Mouse (Mus musculus) left cerebral cortex, adult 8-10 months (tissue): ENCODE measurements around the gene Akt1s1. TPM values are rescaled to one million over a fixed set of nuclear protein-coding genes. Genes with fewer than 3 reads are reported as not detected.

ENCODE experiments used
- DNase-seq, 2 experiments: peaks; one replicate each; pipeline ENCODE4 v3.0.0; 2022; ENCODE audit warnings: low spot score in 2 of 2
- total RNA-seq, 4 experiments: library from RNA; stranded (reverse); gene quantifications; 2 replicates each; pipeline ENCODE4 v1.2.4; 2022

The Akt1s1 gene
- total RNA-seq: 10 to 100 TPM; 53.8 to 68.8 (median 64.7) TPM

DNA sequence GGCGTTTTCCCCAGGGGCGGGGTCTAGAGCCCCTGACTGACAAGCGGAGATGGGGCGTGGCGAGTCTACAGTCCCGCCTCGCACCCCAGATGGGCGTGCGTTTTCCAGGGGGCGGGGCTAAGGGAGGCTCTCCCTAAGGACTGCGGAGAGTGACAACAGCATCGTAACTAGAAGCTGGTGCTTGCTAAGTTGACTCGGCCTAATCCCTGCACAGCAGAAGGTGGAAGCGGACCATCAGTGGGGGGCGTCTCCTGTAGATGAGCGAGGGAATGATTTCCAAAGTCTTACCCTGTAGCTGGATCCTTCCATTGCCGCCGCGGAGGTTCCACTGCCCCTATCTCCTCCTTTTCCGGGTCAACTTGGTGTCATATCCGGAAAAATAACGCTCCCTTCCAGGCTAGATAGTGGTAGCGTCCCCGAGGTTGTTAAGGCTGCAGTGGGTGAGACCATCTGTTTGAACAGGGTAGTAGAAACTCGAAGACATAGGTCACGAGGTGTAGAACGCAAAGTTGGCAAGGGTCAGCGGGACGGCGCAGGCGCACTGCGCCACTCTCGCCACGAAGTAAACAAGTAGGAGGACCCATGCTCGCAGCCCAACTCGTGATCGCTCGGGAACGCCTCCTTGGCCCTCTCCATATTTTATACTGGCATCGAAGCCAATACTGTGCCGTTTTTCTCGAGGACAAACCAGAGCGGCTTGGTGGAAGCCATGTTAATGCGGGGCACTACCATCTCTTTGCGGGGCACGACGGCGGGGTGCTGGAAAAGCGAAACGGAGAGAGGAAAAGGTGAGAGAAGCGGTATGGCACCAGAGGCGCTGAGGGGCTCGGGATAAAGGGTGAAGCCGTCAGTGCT, at the start of gene Akt1s1, which contains the start of gene Tbc1d17:
TSS of gene Akt1s1 (plus strand) at position 431 of the 855 bp plus-strand sequence.
TSS of gene Tbc1d17 (minus strand) at position 519 of the 855 bp plus-strand sequence.
- DNase-seq: peak; percentile 99 to 100

DNA sequence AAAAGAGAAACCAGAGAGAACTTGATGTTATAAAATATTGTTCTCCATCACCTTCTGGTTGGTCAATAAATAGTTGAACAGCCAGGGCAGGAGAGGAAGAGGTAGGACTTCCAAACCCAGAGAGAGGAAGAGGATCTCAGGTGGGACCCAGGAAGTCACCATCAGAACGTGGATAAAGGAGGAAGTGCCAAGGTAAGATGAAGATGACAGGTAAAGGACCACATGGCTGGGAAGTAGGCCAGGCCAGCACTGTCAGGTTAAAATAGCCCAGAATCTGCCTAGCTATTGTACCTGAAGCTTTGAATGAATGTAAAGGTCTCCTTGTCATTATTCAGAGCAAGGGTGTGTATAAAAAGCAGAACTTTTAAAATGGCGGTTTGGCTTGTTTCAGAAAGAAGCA, 39.9 kb upstream of the Akt1s1 start:
- DNase-seq: no peak

DNA sequence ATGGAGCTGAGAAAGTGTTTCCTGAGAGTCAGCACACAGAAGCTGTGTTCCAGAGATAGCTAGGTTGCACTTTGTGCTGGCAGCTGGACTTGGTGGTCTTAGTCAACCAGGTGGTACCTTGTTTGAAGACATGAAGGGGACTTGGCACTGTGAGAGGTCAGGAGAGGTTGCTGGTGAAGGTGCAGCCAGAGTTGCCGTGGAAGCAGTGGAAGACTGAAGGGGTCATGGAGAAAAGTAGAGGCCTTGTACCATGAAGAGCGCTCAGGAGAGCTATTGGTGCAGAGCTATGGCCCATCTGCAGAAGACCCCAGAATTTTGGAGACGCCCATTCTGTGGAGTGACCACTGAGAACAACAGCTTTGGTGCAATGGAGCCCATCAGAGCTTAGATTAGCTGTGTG, 39.3 kb upstream of the Akt1s1 start:
- no peak for DNase-seq

DNA sequence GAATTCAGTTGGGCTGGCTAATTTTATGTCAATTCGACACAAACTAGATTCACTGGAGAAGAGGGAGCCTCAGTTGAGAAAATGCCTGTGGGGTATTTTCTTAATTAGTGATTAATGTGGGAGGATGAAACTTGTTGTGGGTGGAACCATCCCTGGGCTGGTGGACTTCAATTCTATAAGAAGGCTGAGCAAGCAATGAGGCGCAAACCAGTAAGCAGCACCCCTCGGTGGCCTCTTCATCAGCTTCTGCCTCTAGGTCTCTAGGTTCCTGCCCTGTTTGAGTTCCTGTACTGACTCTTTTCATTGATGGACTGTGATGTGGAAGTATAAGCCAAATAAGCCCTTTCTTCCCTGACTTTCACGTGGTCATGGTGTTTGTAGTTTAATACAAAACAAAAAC, 38.4 kb upstream of the Akt1s1 start:
- no peak for DNase-seq

DNA sequence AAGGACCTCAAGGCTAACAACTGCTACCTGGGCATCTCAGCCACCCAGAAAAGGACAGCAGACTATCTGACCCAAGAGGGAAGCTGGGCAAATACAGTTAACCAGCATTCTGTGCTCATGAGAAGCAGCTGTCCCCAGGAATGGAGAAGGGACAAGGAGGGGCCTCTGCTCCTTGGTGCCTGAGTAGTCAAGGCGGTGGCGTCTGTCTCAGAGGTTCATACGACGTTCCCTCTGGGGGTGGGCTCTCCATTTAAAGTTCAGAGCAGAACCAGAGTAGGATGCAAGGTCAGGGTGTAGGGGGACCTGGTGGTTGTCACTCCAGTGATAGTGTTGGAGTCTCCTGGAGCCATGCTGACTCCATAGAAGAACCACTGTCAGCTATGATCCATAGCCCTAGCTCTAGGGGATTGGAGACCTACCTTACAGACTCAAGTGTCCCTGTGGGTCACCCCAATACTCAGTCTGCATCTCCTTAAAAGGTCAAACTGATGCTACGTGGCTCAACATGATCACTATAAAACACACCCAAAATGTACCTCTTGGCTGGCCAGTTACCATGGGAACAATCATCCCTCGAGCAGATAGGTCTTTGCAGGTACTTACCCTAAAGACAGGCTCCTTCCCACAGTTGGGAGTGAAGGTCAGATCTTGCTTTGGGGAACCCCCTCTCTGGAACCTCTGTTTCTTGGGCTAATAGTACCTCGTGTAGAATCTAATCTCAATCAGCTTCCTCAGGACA, 37.8 kb upstream of the Akt1s1 start:
- DNase-seq: no peak

DNA sequence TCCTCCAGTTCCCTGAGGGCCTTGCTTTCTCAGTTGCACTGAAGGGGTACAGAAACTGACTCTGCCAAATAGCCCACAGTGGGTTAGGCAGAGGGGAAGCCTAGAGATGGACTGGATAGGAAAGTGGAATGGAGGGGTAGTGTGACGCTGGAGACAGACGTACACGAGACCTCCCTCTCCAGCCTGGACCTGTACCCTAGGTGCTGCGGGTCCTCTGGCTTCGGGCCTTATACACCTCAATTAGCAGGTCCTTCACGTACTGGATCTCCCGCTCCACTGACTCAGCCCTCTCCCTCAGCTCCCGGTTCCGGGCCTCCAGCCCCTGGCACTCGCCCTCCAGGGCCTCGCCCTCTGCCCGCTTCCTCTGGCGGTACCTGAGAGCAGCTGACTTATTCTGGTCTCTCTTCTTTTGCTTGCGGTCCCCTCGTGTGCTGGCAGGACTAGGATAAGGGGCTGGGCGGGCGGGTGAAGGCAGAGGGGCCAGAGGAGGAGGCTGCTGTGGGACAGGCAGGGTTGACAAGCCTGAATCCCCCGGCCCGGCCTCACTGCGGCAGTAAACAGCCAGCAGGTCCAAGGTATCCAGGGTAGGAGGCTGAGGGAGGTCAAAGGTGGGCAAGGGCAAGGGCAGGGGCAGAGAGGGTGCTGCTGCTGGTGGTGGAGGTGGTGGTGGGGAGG, 36.0 kb upstream of the Akt1s1 start:
- DNase-seq: no peak

DNA sequence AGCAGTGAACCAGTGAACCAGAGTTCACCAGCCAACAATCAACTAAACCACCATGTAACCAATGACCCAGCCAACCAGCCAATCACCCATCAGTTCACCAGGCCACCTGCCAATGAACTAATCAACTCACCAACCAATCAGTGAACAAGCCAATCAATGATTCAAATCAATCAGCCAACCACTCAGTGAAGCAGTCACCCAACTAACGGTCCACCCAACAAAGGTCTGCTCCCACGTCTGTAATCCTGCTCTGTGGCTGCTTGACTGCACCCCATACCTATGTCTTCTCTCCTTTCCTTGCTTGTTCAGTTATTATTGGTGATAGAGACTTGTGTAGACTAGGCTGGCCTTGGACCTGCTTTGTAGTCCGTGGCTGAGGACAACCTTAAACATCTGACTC, 34.8 kb upstream of the Akt1s1 start:
- no peak for DNase-seq

DNA sequence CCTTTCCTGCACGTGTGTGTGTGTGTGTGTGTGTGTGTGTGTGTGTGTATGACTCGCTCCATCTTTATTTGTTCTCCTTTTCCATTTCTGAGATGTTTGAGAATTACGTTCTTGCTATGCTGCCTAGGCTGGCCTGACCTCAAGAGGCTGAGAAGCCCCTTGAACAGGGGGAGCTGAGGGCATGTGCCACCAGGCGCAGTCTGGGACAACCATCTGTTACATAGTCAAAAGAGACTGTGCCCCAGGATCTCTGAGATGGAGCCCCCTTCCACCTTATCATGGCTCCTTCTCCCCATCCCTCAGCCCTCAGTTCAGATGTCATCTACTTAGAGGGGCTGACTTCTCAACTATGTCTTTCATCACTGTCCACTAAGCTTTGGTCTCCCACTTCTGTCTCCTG, 34.4 kb upstream of the Akt1s1 start:
- no peak for DNase-seq

DNA sequence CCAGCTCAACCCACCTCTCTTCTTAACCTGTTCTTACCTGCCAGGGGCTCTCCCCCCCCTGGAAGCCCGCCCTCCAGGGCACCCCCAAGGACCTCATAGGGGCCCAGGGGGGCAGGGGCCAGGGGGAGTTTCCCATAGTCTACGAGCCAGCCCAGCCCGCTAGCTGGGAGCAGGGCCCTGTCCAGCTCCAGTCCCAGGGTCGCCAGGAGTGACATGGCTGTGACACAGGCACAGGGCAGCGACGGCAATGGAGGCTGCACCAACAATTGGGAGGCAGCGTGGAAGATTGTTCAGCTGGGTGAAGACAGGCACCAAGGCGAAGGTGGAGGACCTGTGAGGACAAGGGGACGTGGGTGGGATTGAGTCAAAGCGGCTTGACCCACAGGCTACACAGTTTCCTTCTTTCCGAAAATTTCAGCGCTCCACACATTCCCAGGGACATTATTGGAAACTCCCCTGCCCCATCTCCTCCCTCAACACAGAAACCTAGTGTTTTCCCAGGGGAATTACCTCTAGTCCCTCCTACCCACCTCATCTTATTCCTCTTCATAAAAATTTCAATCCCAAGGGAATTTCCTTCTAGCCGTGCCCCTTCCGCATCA, 33.7 kb upstream of the Akt1s1 start:
- DNase-seq: no peak

DNA sequence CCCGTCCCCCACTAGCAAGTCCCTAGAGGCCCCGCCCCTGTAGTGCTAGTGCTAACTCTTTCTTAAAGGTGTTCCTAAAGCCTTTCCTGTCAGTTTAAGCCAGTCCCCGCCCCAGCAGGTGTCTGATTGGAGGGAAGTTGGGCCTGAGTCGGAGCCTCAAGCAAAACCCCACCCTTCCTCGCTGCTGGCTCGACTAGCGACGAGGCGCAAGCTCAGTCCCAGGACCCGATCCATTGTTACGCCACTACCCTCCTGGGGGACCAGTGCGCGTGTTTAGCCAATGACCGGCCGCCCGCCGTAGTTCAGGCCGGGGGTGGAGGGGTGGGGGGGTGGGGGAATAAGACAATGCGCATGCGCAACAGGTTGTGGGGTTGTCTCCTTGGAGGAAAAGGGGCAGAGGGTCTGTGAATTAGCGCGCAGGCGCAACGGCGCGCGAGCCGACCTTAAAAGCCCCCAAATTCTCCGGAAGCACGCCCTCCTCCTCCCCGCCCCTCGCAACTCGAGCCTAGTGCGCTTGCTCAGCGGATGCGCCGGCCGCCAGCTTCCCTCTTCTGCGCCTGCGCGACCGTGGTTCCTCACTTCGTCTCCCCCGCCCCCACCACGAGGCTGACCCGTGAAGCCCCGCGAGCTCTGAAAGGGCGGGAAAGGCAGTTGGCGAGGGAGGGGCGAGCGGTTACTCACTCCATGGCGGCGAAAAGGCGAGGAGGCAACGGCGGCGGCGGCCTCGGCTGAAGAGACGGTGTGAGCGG, 32.9 kb upstream of the Akt1s1 start, which contains the start of the genes Nup62 and Il4i1:
TSS of gene Nup62 (plus strand) at position 368 of the 749 bp plus-strand sequence.
TSS of gene Il4i1 (plus strand) at position 667 of the 749 bp plus-strand sequence.
- peak; percentile 96 to 98 for DNase-seq

DNA sequence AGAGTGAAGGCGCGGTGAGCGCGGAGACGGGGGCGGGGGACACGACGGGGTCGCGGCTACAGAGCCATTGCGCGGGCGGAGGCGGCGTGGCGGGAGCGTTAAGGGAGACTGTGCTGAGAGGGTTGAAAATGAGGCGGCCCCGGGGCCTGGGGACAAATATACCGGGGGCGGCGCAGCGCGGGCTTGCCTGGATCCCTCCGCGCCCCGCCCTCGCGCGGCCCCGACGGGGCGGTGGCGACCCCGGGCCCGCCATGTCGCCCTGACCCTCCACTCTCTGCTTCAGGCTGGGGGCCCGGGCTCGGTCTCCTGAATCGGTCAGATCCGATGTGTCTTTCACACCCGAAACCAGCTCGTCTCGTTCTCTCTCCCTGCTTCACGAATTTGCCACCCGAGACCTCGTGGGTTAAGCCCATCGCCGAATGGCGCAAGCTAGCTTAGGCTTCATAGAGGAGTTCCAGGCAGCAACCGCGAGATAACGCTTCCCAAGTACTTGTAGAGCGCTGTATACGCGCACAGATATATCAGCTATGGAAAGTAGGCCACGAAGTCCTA, 32.2 kb upstream of the Akt1s1 start, which contains the start of gene Atf5:
TSS of gene Atf5 (minus strand) at position 189 of the 552 bp plus-strand sequence.
- DNase-seq: no peak

DNA sequence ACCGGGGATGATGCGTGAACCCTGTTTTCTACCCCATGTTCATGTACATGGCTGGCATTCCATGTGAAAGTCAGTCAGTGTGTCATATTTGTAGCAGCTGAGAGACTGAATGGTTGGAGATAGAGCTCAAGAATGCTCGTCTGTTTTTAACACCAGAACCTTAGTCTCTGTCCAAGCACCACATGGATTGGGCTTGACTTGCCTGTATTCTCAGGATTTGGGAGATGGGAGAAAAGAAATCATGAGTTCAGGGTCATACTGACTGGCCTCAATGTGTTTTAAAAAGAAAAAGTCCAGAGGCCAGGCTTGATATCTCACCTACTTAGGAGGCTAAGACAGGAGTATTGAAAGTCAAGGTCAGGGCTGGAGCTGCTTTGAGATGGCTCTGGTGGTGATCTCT, 31.4 kb upstream of the Akt1s1 start:
- DNase-seq: no peak

DNA sequence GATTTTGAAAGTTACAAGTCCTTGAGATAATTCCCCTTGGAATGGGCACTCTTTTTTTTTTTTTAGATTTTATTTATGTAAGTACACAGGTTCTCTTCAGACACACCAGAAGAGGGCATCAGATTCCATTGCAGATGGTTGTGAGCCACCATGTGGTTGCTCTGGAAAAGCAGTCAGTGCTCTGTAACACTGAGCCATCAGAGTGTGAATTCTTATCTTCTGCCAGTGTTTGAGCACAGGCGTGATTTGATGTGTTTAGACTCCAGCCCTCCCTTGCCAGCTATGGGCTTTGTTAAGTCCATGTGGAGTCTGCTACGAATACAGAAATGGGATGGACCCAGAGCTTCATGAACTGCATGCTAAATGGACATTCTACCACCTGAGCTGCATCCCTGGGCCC, 30.6 kb upstream of the Akt1s1 start:
- DNase-seq: peak in 1 of 2 experiments; percentile 8

DNA sequence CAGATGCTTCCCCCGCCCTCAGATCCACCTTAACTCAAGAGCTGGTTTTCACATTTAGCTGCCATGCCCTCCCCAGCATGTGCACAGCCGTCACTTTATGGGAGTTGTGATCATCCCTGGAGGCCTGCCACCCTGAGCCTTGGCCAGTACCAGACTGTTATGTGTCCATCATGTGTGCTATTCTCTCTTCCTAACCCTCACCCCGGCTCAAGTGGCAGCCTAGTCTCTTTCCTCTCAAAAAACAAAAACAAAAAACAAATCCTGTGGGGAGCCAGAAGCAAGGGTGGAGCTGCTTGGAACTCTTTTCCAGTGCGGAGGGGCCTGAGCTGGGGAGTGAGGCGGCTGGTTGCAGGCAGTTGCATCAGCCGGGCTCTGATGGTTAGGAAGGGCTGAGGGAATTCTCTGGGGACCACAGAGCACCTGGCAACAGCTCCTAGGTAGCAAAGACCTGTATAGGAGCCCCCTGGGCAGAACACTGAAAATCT, 30.0 kb upstream of the Akt1s1 start:
- DNase-seq: peak in 1 of 2 experiments; percentile 15

DNA sequence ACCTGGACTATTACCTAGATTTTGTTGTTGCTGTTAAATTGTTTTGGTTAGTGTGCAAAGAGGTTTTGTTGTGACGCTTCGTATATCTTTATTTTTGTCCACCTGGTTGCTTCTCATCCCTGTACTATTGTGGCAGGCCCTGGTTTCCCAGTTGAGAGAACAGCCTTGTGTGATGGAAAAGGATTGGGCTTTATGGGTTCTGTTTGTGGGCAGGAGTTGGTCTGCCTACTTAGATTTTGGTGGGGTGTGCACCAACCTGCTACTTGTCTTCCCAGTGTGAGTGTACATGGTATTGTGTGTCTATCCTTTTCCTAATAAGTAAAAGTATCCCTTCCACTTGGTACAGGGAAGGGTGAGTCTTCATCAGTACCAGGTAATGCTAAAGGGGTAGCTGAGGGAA, 29.4 kb upstream of the Akt1s1 start:
- no peak for DNase-seq

DNA sequence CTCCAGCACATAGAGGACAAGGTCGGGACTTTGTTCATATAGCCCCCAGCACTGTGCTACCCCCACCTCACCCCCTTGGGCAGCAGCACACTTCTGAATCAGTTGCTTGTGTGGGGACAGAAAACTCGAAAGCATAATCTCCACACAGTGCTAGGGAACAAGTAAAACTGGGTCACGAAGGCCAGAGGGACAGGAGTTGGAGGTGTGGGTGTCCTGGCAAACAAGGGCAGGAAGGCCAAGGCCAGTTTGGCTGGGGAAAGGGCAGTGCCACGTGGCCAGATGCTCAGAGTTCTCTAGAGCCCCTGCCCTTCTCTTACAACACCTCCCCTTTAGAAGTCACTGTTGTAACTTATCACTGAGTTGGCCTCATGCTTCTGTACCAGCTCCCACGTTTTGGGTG, 28.9 kb upstream of the Akt1s1 start:
- DNase-seq: peak in 1 of 2 experiments; percentile 3

DNA sequence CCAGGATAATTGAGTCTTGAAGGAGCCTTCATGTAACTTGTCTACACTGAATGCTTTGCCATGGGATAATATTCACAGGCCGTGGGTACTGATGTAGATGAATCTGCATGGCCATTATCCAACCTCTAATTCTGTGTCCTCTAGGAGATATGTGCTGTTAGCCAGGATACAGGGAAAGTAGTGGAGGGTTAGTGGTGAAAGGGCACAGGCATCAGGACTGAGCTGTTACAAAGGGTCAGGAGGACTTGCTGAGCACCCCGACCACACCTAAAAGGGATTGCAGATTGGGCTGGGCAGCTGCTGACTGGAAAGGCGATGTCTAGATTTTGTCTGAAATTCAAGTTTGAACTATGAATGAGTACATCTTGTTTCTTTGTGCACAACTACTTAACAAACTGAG, 28.3 kb upstream of the Akt1s1 start:
- DNase-seq: no peak

DNA sequence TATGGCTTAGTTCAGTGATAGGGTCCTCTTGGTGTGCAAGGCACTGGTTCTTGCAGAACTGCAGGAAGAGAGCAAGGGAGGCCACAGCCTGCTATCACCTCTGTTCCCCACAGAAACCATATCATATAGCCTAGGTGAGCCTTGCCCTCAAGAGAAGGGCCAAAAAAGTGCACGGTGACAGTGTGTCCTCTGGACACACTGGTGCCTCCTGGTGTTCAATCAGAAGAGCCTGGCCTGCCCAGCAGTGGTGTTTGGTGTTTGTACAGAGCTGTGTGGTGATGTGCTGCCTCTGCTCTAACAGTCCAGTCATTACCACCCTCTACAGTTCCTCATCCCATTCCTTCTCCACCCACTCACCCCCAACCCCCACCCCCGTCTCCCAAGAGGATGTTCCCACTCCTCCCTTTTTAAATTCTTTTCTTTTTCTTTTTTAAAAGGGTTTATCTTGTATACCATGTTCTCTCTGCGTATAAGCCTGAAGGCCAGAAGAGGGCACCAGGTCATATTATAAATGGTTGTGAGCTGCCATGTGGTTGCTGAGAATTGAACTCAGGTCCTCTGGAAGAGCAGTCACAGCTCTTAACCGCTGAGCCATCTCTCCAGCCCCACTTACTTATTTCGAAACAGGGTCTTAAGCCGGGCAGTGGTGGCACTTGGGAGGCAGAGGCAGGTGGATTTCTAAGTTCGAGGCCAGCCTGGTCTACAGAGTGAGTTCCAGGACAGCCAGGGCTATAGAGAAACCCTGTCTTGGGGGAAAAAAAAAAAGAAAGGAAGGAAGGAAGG, 26.9 kb upstream of the Akt1s1 start:
- peak in 1 of 2 experiments; percentile 4 for DNase-seq

DNA sequence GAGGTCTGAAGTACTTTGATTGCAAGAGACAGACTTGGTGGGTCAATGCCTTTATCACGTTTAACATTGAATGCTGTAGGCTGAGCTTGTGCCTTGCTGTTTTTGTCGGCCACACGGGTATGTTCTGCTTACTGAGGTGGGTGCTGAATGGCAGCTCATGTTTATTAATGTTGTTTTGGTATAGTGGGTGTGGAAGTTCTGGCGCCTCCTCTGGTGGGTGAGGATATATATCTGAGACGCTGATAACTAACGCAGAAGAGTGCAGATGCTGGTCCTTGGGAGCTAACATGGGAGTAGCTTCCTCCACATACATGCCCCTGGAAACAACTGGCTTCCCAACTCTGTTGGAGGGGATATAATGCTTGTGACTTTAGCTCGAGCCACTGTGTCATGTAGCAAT, 25.4 kb upstream of the Akt1s1 start:
- DNase-seq: no peak
